Mouse (Mus musculus) embryonic facial prominence, embryonic 11.5 days (tissue): ENCODE measurements around the gene AI661453. TPM values are rescaled to one million over a fixed set of nuclear protein-coding genes. Genes with fewer than 3 reads are reported as not detected.
A peak's percentile ranks its signal among the peaks of the same experiment; 100 is the strongest.
"Not testable (repeated sequence)": the region's sequence is repeated elsewhere in the genome, so short reads cannot be mapped to it uniquely, and the experiment has no call there.

Experiments used
- ATAC-seq: fragments of 200-750 bp; cut with Nextera tagmentation; replicated peaks from 2 replicates; pipeline ENCODE4 v1.8.0; 2017; ENCODE audit warnings: low read depth; ENCODE audit not compliant: insufficient number of reproducible peaks, low FRiP score, low TSS enrichment
- DNase-seq: peaks from one replicate; pipeline ENCODE4 v3.0.0-alpha.2; 2015; ENCODE audit warnings: low spot score
- H3K27ac ChIP-seq: fragments of 300-500 bp; sonication (generic); replicated peaks from 2 replicates; pipeline ENCODE4 v1.5.1; 2014; ENCODE audit warnings: mild to moderate bottlenecking, low read depth, low read length, control low read depth
- H3K27me3 ChIP-seq: fragments of 300-500 bp; sonication (generic); 2 replicates; pipeline ENCODE4 v1.6.1; 2014; ENCODE audit warnings: mild to moderate bottlenecking, low read length, moderate library complexity, mixed read lengths; ENCODE audit not compliant: control insufficient read depth, insufficient read depth
- H3K36me3 ChIP-seq: fragments of 300-500 bp; sonication (generic); replicated peaks from 2 replicates; pipeline ENCODE4 v1.6.1; 2014; ENCODE audit warnings: low read depth, mild to moderate bottlenecking, low read length, moderate library complexity, mixed read lengths; ENCODE audit not compliant: control insufficient read depth, insufficient read depth
- H3K4me1 ChIP-seq: fragments of 300-500 bp; sonication (generic); 2 replicates; pipeline ENCODE4 v1.6.1; 2014; ENCODE audit warnings: low read length, mixed read lengths; ENCODE audit not compliant: control insufficient read depth, insufficient read depth
- H3K4me2 ChIP-seq: fragments of 300-500 bp; sonication (generic); 2 replicates; pipeline ENCODE4 v1.6.1; 2014; ENCODE audit warnings: low read depth, mild to moderate bottlenecking, control low read depth, low read length, moderate library complexity
- H3K4me3 ChIP-seq: fragments of 300-500 bp; sonication (generic); 2 replicates; pipeline ENCODE4 v1.5.1; 2014; ENCODE audit warnings: low read depth, low read length, control low read depth
- H3K9ac ChIP-seq: fragments of 300-500 bp; sonication (generic); replicated peaks from 2 replicates; pipeline ENCODE4 v1.6.1; 2014; ENCODE audit warnings: mild to moderate bottlenecking, control low read depth, low read length
- H3K9me3 ChIP-seq: fragments of 300-500 bp; sonication (generic); replicated peaks from 2 replicates; pipeline ENCODE4 v1.6.1; 2016; ENCODE audit warnings: mild to moderate bottlenecking, low read length, inconsistent platforms, mixed read lengths; ENCODE audit not compliant: control insufficient read depth
- WGBS: fragments of 180-500 bp; shearing (Covaris S2); extraction: QIAGEN DNeasy Blood & Tissue Kit; methylation state at CpG from one replicate; pipeline ENCODE4 v1.1.7; 2014; 5-methylcytosine and 5-hydroxymethylcytosine counted together
- polyA plus RNA-seq: library from polyadenylated mRNA; unstranded; fragments of >200 nt; fragmentation: Nextera tagmentation; extraction: Ambion mirVana; gene quantifications from 2 replicates; pipeline ENCODE4 v1.2.1, GENCODE M21; 2014

The AI661453 gene
- polyA plus RNA-seq, 1 experiment from 2014 or later = 0.43 TPM

DNA sequence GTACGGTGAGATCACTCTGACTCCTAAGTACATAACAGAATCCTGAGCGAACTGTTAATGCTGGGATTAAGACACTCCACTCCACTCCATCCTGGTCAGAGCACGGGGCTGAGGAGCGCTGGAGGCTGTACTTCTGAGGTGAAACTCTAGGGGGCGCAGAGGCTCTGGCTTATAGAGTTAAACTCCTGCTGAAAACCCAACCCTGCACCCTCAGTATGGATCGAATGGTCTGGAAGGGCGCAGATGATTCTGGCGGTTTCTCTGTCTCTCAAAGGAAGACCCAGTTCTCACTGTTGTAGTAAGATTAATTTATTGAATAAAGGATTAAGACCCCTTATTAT is 27.9 kb upstream of the AI661453 start:
- Histone ChIP-seq H3K27me3 (peaks cover 10% of the 10 kb centered on the region), H3K9me3 (no peaks in the 10 kb centered on the region), H3K36me3 (no peaks in the 10 kb centered on the region), H3K27ac (no peak overlapping the region), H3K4me1 (no peaks in the 10 kb centered on the region; the same call in 1 of the 2 replicates), H3K4me2 (no peak overlapping the region), H3K9ac (no peak overlapping the region), H3K4me3 (no peak overlapping the region)
- ATAC-seq (no peak), DNase-seq (peak; percentile 82)
- 21% methylated on average over 8 of the region's 8 CpGs for WGBS

DNA sequence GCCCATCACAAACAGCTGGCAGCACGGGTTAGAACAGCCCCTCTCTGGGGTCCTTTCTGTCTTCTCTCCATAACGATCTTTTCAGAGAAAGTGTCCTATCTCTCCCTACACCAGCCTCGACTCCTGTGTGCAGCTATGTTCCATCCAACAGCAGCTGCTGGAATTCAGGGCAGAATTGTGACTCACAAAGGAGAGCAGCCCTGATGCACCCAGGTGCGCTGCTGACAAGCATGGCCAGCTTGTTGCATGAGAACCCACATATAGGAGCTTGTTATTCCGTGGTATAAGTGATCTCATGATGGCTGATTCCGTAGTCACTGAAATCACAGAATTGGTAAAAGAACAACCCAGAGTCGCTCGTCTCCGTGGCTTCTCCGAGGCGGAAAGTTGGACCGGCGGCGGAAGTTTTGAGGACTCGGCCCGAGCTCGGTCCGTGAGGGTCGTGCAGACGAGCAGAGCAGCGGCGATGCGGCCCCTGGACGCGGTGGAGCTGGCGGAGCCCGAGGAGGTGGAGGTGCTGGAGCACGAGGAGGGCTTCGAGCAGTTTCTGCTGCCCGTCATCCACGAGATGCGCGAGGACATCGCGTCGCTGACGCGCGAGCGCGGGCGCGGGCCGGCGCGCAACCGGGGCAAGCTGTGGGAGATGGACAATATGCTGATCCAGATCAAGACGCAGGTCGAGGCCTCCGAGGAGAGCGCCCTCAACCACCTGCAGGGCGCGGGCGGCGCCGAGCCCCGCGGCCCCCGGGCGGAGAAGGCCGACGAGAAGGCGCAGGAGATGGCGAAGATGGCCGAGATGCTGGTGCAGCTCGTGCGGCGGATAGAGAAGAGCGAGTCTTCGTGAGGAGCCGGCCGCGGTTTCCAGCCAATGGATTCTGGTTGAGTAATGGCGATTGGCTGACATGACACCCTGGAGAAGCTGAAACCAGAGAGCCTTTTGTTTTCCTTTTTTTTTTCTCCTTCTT is 26.2 kb upstream of the AI661453 start:
- DNase-seq = peak; percentile 15
- ATAC-seq = peak; percentile 63; the same call in 1 of the 2 replicates

DNA sequence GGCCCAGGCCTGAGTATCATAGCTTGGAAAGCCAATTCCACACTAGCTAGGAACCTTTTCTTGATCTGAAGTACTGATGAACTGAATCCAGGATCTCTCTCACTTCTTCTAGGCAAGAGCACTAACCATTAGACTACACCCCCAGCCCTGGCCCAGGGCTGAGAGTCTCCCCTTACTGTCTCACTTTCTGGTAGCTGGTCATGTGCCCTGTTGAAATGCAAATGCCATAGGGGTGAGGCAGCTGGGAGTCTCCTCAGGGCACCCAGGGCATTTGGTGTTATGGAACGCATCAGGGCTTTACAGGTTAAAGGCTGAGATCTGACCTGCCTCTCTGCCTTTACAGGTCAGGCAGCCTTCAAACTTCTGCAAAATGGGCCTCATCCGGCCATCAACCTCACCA is 16.2 kb upstream of the AI661453 start:
- Histone ChIP-seq H3K27me3 (no peaks in the 10 kb centered on the region), H3K4me3 (no peak overlapping the region), H3K27ac (no peak overlapping the region), H3K36me3 (no peaks in the 10 kb centered on the region), H3K4me2 (no peak overlapping the region), H3K9ac (no peak overlapping the region), H3K4me1 (no peaks in the 10 kb centered on the region), H3K9me3 (no peaks in the 10 kb centered on the region)
- 78% methylated on average over 2 of the region's 2 CpGs for WGBS
- DNase-seq = no peak
- no peak for ATAC-seq

More for the DNA sequence above, 26.2 kb upstream of the AI661453 start:
- peak overlapping the region; percentile 27 for H3K4me3 ChIP-seq
- H3K36me3 ChIP-seq, H3K27ac ChIP-seq, H3K27me3 ChIP-seq, H3K4me1 ChIP-seq, H3K9me3 ChIP-seq: not testable (repeated sequence)
- 3% methylated on average over 71 of the region's 74 CpGs for WGBS
- peak overlapping the region; percentile 67 for H3K4me2 ChIP-seq
- peak overlapping the region; percentile 51 for H3K9ac ChIP-seq

DNA sequence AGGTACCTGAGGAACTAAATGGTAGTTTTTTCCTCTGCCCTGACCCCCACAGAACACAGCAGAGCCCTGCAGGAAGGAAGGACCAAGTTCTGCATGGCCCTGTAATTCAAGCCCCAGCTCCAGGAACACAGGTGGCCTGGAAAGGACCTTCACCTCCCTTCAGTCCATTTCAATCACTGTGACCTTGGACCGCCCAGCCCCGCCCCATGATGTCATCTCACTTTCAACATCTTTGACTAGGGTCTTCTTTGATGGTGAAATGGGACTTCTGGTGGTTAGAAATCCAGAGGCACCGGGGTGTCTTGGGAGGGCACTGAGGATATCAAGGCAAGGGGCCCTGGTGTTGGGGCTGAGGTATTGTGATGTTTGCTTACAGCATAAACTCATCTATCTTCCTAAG is 14.8 kb upstream of the AI661453 start:
- WGBS = 75% methylated on average over 3 of the region's 3 CpGs
- Histone ChIP-seq H3K27me3 (no peaks in the 10 kb centered on the region), H3K4me3 (no peak overlapping the region), H3K9ac (no peak overlapping the region), H3K27ac (no peak overlapping the region), H3K9me3 (no peaks in the 10 kb centered on the region), H3K36me3 (no peaks in the 10 kb centered on the region), H3K4me1 (no peaks in the 10 kb centered on the region), H3K4me2 (no peak overlapping the region)
- ATAC-seq (no peak), DNase-seq (no peak)

DNA sequence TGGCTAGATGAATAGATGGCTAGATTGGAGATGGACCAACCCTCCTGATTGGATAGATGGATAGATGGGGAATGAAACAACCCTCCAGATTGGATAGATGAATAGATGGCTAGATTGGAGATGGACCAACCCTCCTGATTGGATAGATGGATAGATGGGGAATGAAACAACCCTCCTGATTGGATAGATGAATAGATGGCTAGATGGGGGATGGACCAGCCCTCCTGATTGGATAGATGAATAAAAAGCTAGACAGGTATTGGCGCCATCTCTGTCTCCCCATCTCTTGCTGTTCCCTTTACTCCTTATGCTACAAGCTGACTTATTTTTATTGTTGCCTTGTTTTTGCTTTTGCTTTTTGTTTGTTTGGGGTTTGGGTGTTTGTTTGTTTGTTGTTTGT is 13.8 kb upstream of the AI661453 start:
- H3K36me3 ChIP-seq, H3K27ac ChIP-seq, DNase-seq, H3K27me3 ChIP-seq, H3K4me1 ChIP-seq, H3K4me2 ChIP-seq, H3K9ac ChIP-seq, ATAC-seq, H3K4me3 ChIP-seq, H3K9me3 ChIP-seq: not testable (repeated sequence)
- 87% methylated on average over 1 of the region's 1 CpGs for WGBS

DNA sequence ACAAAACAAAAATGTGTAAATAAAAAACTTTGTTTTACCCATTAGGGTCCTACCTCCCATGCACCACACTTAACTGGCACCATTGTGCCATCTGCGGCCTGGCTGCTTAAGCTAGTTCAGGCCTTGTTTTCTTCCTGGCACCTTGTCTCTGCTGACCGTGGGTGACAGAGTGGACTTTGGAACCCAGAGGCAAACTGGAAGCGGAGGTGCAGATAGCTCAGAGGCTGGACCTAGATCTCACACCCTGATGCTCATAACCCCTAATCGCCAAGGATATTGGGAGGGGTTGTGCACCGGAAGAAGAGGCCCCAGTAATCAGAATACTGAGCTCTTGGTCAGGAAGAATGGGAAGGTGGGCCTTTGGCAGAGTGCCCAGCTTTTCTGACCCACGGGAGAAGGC is 12.2 kb upstream of the AI661453 start:
- Histone ChIP-seq H3K27ac (no peak overlapping the region), H3K4me1 (no peaks in the 10 kb centered on the region), H3K4me2 (no peak overlapping the region), H3K9ac (no peak overlapping the region), H3K27me3 (no peaks in the 10 kb centered on the region), H3K4me3 (no peak overlapping the region), H3K9me3 (no peaks in the 10 kb centered on the region), H3K36me3 (no peaks in the 10 kb centered on the region)
- 86% methylated on average over 6 of the region's 6 CpGs for WGBS
- ATAC-seq (no peak), DNase-seq (no peak)

DNA sequence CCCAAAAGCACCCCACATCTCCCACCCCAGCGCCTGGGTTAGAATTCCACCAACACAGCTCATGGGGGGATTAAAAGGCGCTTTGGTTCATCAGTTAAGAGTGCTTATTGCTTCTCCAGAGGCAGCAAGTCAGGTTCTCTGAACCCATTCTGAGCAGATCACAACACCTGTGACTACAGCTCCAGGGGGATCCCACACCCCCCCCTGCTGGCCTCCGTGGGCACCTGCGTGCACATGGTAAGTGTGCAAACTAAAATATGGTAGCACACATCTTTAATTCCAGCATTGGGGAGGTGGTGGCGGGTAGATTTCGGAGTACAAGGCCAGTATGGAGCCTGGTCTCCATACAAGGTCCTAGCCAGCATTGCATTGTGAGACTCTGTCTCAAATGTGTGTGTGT is 9.1 kb upstream of the AI661453 start:
- DNase-seq = no peak
- ATAC-seq = no peak
- 69% methylated on average over 6 of the region's 6 CpGs for WGBS

DNA sequence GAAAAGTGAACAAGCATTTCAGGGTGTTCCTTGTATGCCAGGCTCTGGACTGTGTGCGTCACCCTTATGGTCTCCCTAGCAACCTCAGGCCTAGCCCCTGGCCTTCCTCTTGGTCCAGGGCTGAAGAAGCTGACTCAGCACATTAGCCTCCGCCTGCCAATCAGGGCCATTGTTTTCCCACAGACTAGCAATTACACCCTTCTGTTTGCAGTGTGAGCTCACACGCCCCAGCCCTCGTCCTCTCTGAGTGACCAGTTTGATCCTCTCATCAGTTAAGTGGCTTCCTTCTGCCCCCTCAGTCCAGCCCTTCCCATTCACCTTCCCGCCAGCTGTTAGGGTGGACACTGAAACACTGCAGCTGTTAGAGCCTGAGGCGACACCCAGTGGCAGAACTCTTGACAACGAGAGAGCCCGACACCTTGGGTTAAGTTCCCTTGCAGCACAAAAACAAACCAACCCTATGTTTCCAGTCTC is 7.5 kb upstream of the AI661453 start:
- H3K27me3 ChIP-seq = no peaks in the 10 kb centered on the region
- 6% methylated on average over 8 of the region's 8 CpGs for WGBS

More for the DNA sequence above, 9.1 kb upstream of the AI661453 start:
- no peak overlapping the region for H3K9ac ChIP-seq
- no peak overlapping the region for H3K27ac ChIP-seq
- no peaks in the 10 kb centered on the region for H3K9me3 ChIP-seq
- H3K4me2 ChIP-seq = no peak overlapping the region
- no peak overlapping the region for H3K4me3 ChIP-seq
- H3K4me1 ChIP-seq = no peaks in the 10 kb centered on the region
- no peaks in the 10 kb centered on the region for H3K27me3 ChIP-seq
- H3K36me3 ChIP-seq = no peaks in the 10 kb centered on the region

More for the DNA sequence above, 7.5 kb upstream of the AI661453 start:
- 0 out of 2 replicates have a peak overlapping the region, but pooled peaks have one; percentile 1 for H3K4me2 ChIP-seq
- H3K9ac ChIP-seq = no peak overlapping the region
- no peaks in the 10 kb centered on the region for H3K9me3 ChIP-seq
- H3K27ac ChIP-seq = no peak overlapping the region
- DNase-seq = peak; percentile 70
- H3K36me3 ChIP-seq = no peaks in the 10 kb centered on the region
- peak; percentile 66; the same call in 1 of the 2 replicates for ATAC-seq
- no peaks in the 10 kb centered on the region for H3K4me1 ChIP-seq
- no peak overlapping the region for H3K4me3 ChIP-seq
